In genomic region chr6:113458635-113459034, GRCm38 (mm10) we compare ENCODE assay signal across 11 mouse cellular contexts. TPM values are rescaled to one million over a fixed set of nuclear protein-coding genes. Genes with fewer than 3 reads are reported as not detected.
DNase-seq lines count a peak whose midpoint lies in the region; ATAC-seq and TF ChIP-seq lines count a peak whose summit lies in the region.
"Had no signal": no experiment of that assay in that cellular context is flagged by ENCODE, and none has a peak within 500 bp of the region (broad histone marks: within the 10 kb centered on the region; RNA-seq: fewer than 3 reads in every experiment).

No protein-coding gene starts in this region.

- DNase-seq in urinary bladder, adult 18-20 months (ENCODE audit: low spot score in 2 of 2): peak; percentile 71 to 77
- DNase-seq in urinary bladder, postnatal 10 days (ENCODE audit: low spot score): no peak
- peak; percentile 70 for DNase-seq in lung, postnatal 10 days
- no peak for DNase-seq in spleen, adult 18-20 months
- no peak for DNase-seq in adrenal gland, adult 18-20 months (ENCODE audit: low spot score in 2 of 2)
- no peak for DNase-seq in right cerebral cortex, postnatal 4 days
- DNase-seq in spleen, postnatal 14 days (ENCODE audit: low spot score in 2 of 2): no peak
- DNase-seq: liver, embryonic 13.5 days had no signal

- no peaks in the 10 kb centered on the region for H3K9me3 ChIP-seq in intestine, postnatal 0 days (ENCODE audit: control insufficient read depth)
- H3K9me3 ChIP-seq: liver, embryonic 13.5 days had no signal

- no peaks in the 10 kb centered on the region for H3K4me1 ChIP-seq in intestine, postnatal 0 days (replicated peaks; ENCODE audit: control insufficient read depth, insufficient read depth, low read length)
- H3K4me1 ChIP-seq: liver, embryonic 13.5 days had no signal

- H3K9ac ChIP-seq in intestine, postnatal 0 days (ENCODE audit: low read depth, low read length): no peak overlapping the region
- H3K9ac ChIP-seq: liver, embryonic 13.5 days had no signal

- no peaks in the 10 kb centered on the region for H3K27me3 ChIP-seq in intestine, postnatal 0 days (replicated peaks; ENCODE audit: control insufficient read depth, insufficient read depth, low read length)

- H3K4me2 ChIP-seq in intestine, postnatal 0 days (replicated peaks; ENCODE audit: low read depth): peak overlapping the region; percentile 24; the same call in 1 of the 2 replicates
- H3K4me2 ChIP-seq: liver, embryonic 13.5 days had no signal

- H3K36me3 ChIP-seq in intestine, postnatal 0 days (ENCODE audit: control insufficient read depth, insufficient read depth): no peaks in the 10 kb centered on the region
- H3K36me3 ChIP-seq: liver, embryonic 13.5 days had no signal

- no peak overlapping the region for H3K4me3 ChIP-seq in intestine, postnatal 0 days (ENCODE audit: low read depth, low read length)
- H3K4me3 ChIP-seq: erythroblast, embryonic 14.5 days; liver, embryonic 13.5 days had no signal

- no peak for TF ChIP-seq CTCF in intestine, postnatal 0 days (IDR thresholded peaks at IDR 0.05; ENCODE audit: low read depth)

- WGBS in intestine, postnatal 0 days: 44% methylated on average over 10 of the region's 10 CpGs

- peak; percentile 81 for ATAC-seq in intestine, postnatal 0 days

- H3K27ac ChIP-seq in intestine, postnatal 0 days (ENCODE audit: low read depth, low read length): no peak overlapping the region
- H3K27ac ChIP-seq: liver, embryonic 13.5 days had no signal

RNA-seq across cellular contexts. Expression of gene Il17re, which starts 0.4 kb away (rescaled TPM):
- polyA plus RNA-seq in intestine, postnatal 0 days (2015; fragmentation: Nextera tagmentation; extraction: Ambion mirVana): 2.2 and 2.3 TPM in 2 replicates
- 1 to 10 TPM in 1 of 2 experiments, under 1 TPM in 1; 0.83 to 2.6 TPM for total RNA-seq in adrenal gland, adult 18-20 months (2021)
- polyA plus RNA-seq: erythroblast, embryonic 14.5 days had no signal

RNA-seq across cellular contexts. Expression of gene Il17rc, which starts 12.6 kb away (rescaled TPM):
- 16.5 and 17.4 TPM in 2 replicates for polyA plus RNA-seq in intestine, postnatal 0 days (2015; fragmentation: Nextera tagmentation; extraction: Ambion mirVana)
- 10 to 100 TPM; 19.9 to 26.9 TPM for total RNA-seq in adrenal gland, adult 18-20 months (2021)
- total RNA-seq: neutrophil, adult 5-6 weeks had no signal
- polyA plus RNA-seq: erythroblast, embryonic 14.5 days had no signal

RNA-seq across cellular contexts. Expression of gene Jagn1, which starts 16.3 kb away (rescaled TPM):
- polyA plus RNA-seq in intestine, postnatal 0 days (2015; fragmentation: Nextera tagmentation; extraction: Ambion mirVana): 44.9 and 48.8 TPM in 2 replicates
- total RNA-seq in adrenal gland, adult 18-20 months (2021): 10 to 100 TPM; 47.2 to 49.7 TPM

RNA-seq across cellular contexts. Expression of gene Cidec, which starts 23.1 kb away (rescaled TPM):
- 231 and 259 TPM in 2 replicates for polyA plus RNA-seq in intestine, postnatal 0 days (2015; fragmentation: Nextera tagmentation; extraction: Ambion mirVana)
- 100 to 1,000 TPM; 321 to 750 TPM for total RNA-seq in adrenal gland, adult 18-20 months (2021)
- total RNA-seq: neutrophil, adult 5-6 weeks had no signal
- polyA plus RNA-seq: erythroblast, embryonic 14.5 days had no signal

RNA-seq across cellular contexts. Expression of gene Creld1, which starts 24.5 kb away (rescaled TPM):
- 8.5 and 9.7 TPM in 2 replicates for polyA plus RNA-seq in intestine, postnatal 0 days (2015; fragmentation: Nextera tagmentation; extraction: Ambion mirVana)
- total RNA-seq in adrenal gland, adult 18-20 months (2021): 10 to 100 TPM; 53.7 to 55.8 TPM

Comparison
In these comparisons a context has a peak if more than half of its experiments do, and no peak if none do; other contexts are left out.
1. DNase-seq: peak in urinary bladder, adult 18-20 months (2 of 2) and lung, postnatal 10 days (single experiment); none in urinary bladder, postnatal 10 days (single experiment), spleen, adult 18-20 months (0 of 2), adrenal gland, adult 18-20 months (0 of 2), right cerebral cortex, postnatal 4 days (single experiment) and spleen, postnatal 14 days (0 of 2).